Mouse (Mus musculus) liver, embryonic 14.5 days (tissue): ENCODE data around the gene Dnajc4. TPM values are rescaled to one million over a fixed set of nuclear protein-coding genes. Genes with fewer than 3 reads are reported as not detected.
A peak's percentile ranks its signal among the peaks of the same experiment; 100 is the strongest.

ENCODE experiments used
- ATAC-seq: fragments of 200-750 bp; cut with Nextera tagmentation; 2 replicates; pipeline ENCODE4 v1.8.0; 2017; ENCODE audit warnings: moderate number of reproducible peaks, mild to moderate bottlenecking, moderate library complexity; ENCODE audit not compliant: insufficient read depth
- DNase-seq, 3 experiments: peaks; one replicate each; pipeline ENCODE4 v3.0.0-alpha.2; 2012 to 2013; ENCODE audit warnings: low read depth in 3 of 3, low spot score in 3 of 3
- H3K27ac ChIP-seq: fragments of 300-500 bp; sonication (generic); 2 replicates; pipeline ENCODE4 v1.5.1; 2014; ENCODE audit warnings: moderate library complexity, mild to moderate bottlenecking, control low read depth, inconsistent platforms
- H3K27me3 ChIP-seq: fragments of 300-500 bp; sonication (generic); 2 replicates; pipeline ENCODE4 v1.6.1; 2014; ENCODE audit warnings: mild to moderate bottlenecking, low read length, moderate library complexity; ENCODE audit not compliant: control insufficient read depth, insufficient read depth
- H3K36me3 ChIP-seq: fragments of 300-500 bp; sonication (generic); replicated peaks from 2 replicates; pipeline ENCODE4 v1.6.1; 2014; ENCODE audit warnings: low read depth; ENCODE audit not compliant: control insufficient read depth, insufficient read depth
- H3K4me1 ChIP-seq, 2 experiments: fragments of 200-500 bp in 1 of 2; fragments of 300-500 bp in 1 of 2; sonication (generic) in 1 of 2; replicated peaks; 2 replicates each; pipeline ENCODE4 v1.6.1; 2012 to 2014; ENCODE audit warnings: antibody characterized with exemption in 1 of 2, inconsistent platforms in 1 of 2, low read length in 1 of 2; ENCODE audit not compliant: control insufficient read depth in 2 of 2, insufficient read depth in 2 of 2
- H3K4me2 ChIP-seq: fragments of 300-500 bp; sonication (generic); 2 replicates; pipeline ENCODE4 v1.6.1; 2014; ENCODE audit warnings: low read depth, mild to moderate bottlenecking, control low read depth, moderate library complexity
- H3K4me3 ChIP-seq, 2 experiments: fragments of 200-500 bp in 1 of 2; fragments of 300-500 bp in 1 of 2; sonication (generic) in 1 of 2; 2 replicates each; pipeline ENCODE4 v1.5.1; 2012 to 2014; ENCODE audit warnings: low read depth in 2 of 2, low read length in 2 of 2, mild to moderate bottlenecking in 2 of 2, control low read depth in 1 of 2, inconsistent platforms in 1 of 2, moderate library complexity in 1 of 2; ENCODE audit not compliant: insufficient read depth in 1 of 2
- H3K9ac ChIP-seq: fragments of 300-500 bp; sonication (generic); replicated peaks from 2 replicates; pipeline ENCODE4 v1.6.1; 2014; ENCODE audit warnings: mild to moderate bottlenecking, control low read depth, moderate library complexity
- H3K9me3 ChIP-seq: fragments of 300-500 bp; sonication (generic); 2 replicates; pipeline ENCODE4 v1.6.1; 2016; ENCODE audit warnings: low read length, mixed read lengths; ENCODE audit not compliant: control insufficient read depth
- CTCF ChIP-seq: IDR thresholded peaks from 2 replicates; pipeline ENCODE4 v1.5.1; 2016; ENCODE audit warnings: antibody characterized with exemption, low read depth, control low read depth
- EP300 ChIP-seq: IDR thresholded peaks from 2 replicates; pipeline ENCODE4 v1.6.1; 2016; ENCODE audit warnings: antibody characterized with exemption, low read depth
- WGBS: fragments of 180-500 bp; shearing (Covaris S2); extraction: QIAGEN DNeasy Blood & Tissue Kit; methylation state at CpG from one replicate; pipeline ENCODE4 v1.1.7; 2014; ENCODE audit not compliant: insufficient replicate concordance; 5-methylcytosine and 5-hydroxymethylcytosine counted together
- polyA plus RNA-seq, 2 experiments: library from polyadenylated mRNA; depleted of rRNA in 1 of 2; stranded (reverse) in 1 of 2; unstranded in 1 of 2; fragments of >200 nt; fragmentation: Nextera tagmentation in 1 of 2; extraction: Ambion mirVana in 1 of 2; gene quantifications; 2 replicates each; pipeline versions ENCODE4 v1.2.1 to v1.2.3; 2012 to 2014

The Dnajc4 gene
- polyA plus RNA-seq, 2 experiments = 8.6 to 10.0 TPM

- no peak for ATAC-seq
- H3K27ac ChIP-seq = no peak overlapping the region
- peaks cover 27 to 30% of the 10 kb centered on the region in 2 experiments for H3K4me1 ChIP-seq
- TF ChIP-seq CTCF = no peak
- TF ChIP-seq EP300 = no peak
- WGBS = 79% methylated on average over 6 of the region's 6 CpGs
- H3K4me3 ChIP-seq = no peak overlapping the region
- H3K27me3 ChIP-seq = no peaks in the 10 kb centered on the region
- H3K9me3 ChIP-seq = no peaks in the 10 kb centered on the region
- no peak overlapping the region for H3K4me2 ChIP-seq
- H3K36me3 ChIP-seq = no peaks in the 10 kb centered on the region
- no peak for DNase-seq
- H3K9ac ChIP-seq = no peak overlapping the region
Measured at GRCm38 (mm10) chr19:6990712-6991111, 1.7 kb downstream of the Dnajc4 start.

- TF ChIP-seq EP300 = no peak
- no peak for TF ChIP-seq CTCF
- DNase-seq (no peak), ATAC-seq (no peak)
- Histone ChIP-seq H3K9ac (no peak overlapping the region), H3K27me3 (no peaks in the 10 kb centered on the region), H3K36me3 (no peaks in the 10 kb centered on the region), H3K9me3 (no peaks in the 10 kb centered on the region), H3K4me3 (no peak overlapping the region), H3K4me1 (peaks cover 24 to 25% of the 10 kb centered on the region in 2 experiments), H3K4me2 (no peak overlapping the region), H3K27ac (no peak overlapping the region)
- 80% methylated on average over 8 of the region's 8 CpGs for WGBS
Measured at GRCm38 (mm10) chr19:6989251-6989650, 3.1 kb downstream of the Dnajc4 start.

GRCm38 (mm10) chr19:6987904-6988285, 4.5 kb downstream of the Dnajc4 start:
- DNase-seq (no peak), ATAC-seq (no peak)
- Histone ChIP-seq H3K9ac (peak overlapping the region; percentile 62), H3K9me3 (no peaks in the 10 kb centered on the region), H3K4me2 (peak overlapping the region; percentile 76), H3K4me1 (peaks cover 19 to 21% of the 10 kb centered on the region in 2 experiments), H3K27me3 (no peaks in the 10 kb centered on the region), H3K36me3 (no peaks in the 10 kb centered on the region), H3K27ac (no peak overlapping the region), H3K4me3 (peak overlapping the region; percentile 51 to 64)
- 5% methylated on average over 8 of the region's 8 CpGs for WGBS
- TF ChIP-seq EP300 (no peak), CTCF (no peak)

GRCm38 (mm10) chr19:6987061-6987903, 5.1 kb downstream of the Dnajc4 start, which contains the start of gene Vegfb:
TSS of gene Vegfb (minus strand) at chr19:6987651.
- H3K36me3 ChIP-seq = no peaks in the 10 kb centered on the region
- DNase-seq = no peak
- peak; percentile 58; the same call in 1 of the 2 replicates for ATAC-seq

GRCm38 (mm10) chr19:6985951-6986708, 6.2 kb downstream of the Dnajc4 start:
- ATAC-seq = peak; percentile 45; the same call in 1 of the 2 replicates
- peak overlapping the region in 1 of 2 experiments; percentile 64; a peak in 2 of 4 replicates for H3K4me3 ChIP-seq
- 46% methylated on average over 10 of the region's 10 CpGs for WGBS

More at GRCm38 (mm10) chr19:6987061-6987903, 5.1 kb downstream of the Dnajc4 start, which contains the start of gene Vegfb:
- Histone ChIP-seq H3K9ac (peak within 1 kb of the TSS; percentile 62), H3K27me3 (no peaks in the 10 kb centered on the region), H3K27ac (no peak within 1 kb of the TSS; the same call in 1 of the 2 replicates), H3K9me3 (no peaks in the 10 kb centered on the region), H3K4me1 (peaks cover 19% of the 10 kb centered on the region in 2 experiments), H3K4me2 (peak within 1 kb of the TSS; percentile 76), H3K4me3 (peak within 1 kb of the TSS; percentile 53 to 64)
- under 1% methylated on average over 73 of the region's 85 CpGs for WGBS
- no peak for TF ChIP-seq EP300
- TF ChIP-seq CTCF = no peak

More at GRCm38 (mm10) chr19:6985951-6986708, 6.2 kb downstream of the Dnajc4 start:
- Histone ChIP-seq H3K36me3 (no peaks in the 10 kb centered on the region), H3K27ac (no peak overlapping the region), H3K4me1 (peaks cover 11 to 18% of the 10 kb centered on the region in 2 experiments), H3K27me3 (no peaks in the 10 kb centered on the region), H3K9ac (no peak overlapping the region), H3K4me2 (peak overlapping the region; percentile 76), H3K9me3 (no peaks in the 10 kb centered on the region)
- no peak for DNase-seq
- peak; percentile 79 for TF ChIP-seq EP300
- no peak for TF ChIP-seq CTCF
